Mouse (Mus musculus): ENCODE measurements around the gene Top1. TPM values are rescaled to one million over a fixed set of nuclear protein-coding genes. Genes with fewer than 3 reads are reported as not detected.

Gene Top1
- polyA plus RNA-seq, 1 experiment from 2014 or later: 80.7 TPM

DNA sequence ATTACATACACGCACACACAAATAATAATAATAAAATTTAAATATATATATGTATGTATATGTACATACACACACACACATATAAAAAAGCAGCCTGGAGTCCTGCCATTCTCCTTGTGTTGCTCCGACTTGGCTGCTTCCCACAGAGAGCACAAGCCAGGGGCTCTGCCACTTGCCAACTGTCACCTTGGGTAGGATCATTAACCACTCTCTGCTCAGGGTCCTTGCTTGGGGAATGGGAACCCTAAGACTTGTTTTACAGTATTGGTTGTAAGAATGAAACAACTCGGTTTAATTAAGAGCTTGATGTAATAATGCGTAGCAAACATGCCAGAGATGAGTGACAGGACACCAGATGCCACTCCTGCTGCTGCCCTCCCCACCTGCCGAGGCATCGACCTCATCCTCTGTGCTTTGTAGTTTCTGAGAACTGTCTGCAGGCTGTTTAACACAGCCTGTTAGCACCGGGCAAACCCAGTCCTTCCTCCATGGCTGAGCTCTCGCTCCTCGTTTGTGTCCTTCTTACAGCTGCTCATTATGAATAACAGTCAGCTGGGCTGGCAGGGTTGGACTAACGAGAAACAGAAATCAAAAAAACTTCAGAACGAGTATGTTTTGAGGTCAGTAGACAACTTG lies 95.0 kb downstream of the Top1 start:
- ChIA-PET CTCF (interaction anchor here (0.8 to 1.4 kb wide), 2 partner anchors 10 to 20 kb away, joined by 4 to 5 read pairs; partner anchors contain the start of gene Plcg1), POLR2A (no interaction called here)
- in situ Hi-C loops (cut with MboI; ENCODE audit: low pct_unique_long_range_greater_than_20kb): no loop called here
- DNase-seq (ENCODE audit: low read depth, low spot score) (no peak), ATAC-seq (no peak)
- TF ChIP-seq CTCF (IDR thresholded peaks at IDR 0.05): no peak
- H3K27me3 ChIP-seq: no peaks in the 10 kb centered on the region

- H3K27me3 ChIP-seq: no peaks in the 10 kb centered on the region
- ATAC-seq (no peak), DNase-seq (ENCODE audit: low read depth, low spot score) (no peak)
- no peak for TF ChIP-seq CTCF (IDR thresholded peaks at IDR 0.05)
- CTCF ChIA-PET: no interaction called here
- in situ Hi-C loops (cut with MboI; ENCODE audit: low pct_unique_long_range_greater_than_20kb): no loop called here
- POLR2A ChIA-PET: no interaction called here
Observed at GRCm38 (mm10) chr2:160741580-160741979, 95.9 kb downstream of the Top1 start.

GRCm38 (mm10) chr2:160742161-160742609 lies 96.5 kb downstream of the Top1 start:
- POLR2A ChIA-PET: no interaction called here
- CTCF ChIA-PET: interaction anchor here (2.4 kb wide), 1 partner anchor 139 kb away, joined by 6 read pairs; the partner anchor contains the start of gene Lpin3
- ATAC-seq (no peak), DNase-seq (ENCODE audit: low read depth, low spot score) (no peak)
- in situ Hi-C loops (cut with MboI; ENCODE audit: low pct_unique_long_range_greater_than_20kb): no loop called here
- no peaks in the 10 kb centered on the region for H3K27me3 ChIP-seq
- no peak for TF ChIP-seq CTCF (IDR thresholded peaks at IDR 0.05)

GRCm38 (mm10) chr2:160744040-160744822 lies 98.5 kb downstream of the Top1 start:
- peak; percentile 85 for ATAC-seq
- H3K27me3 ChIP-seq: no peaks in the 10 kb centered on the region
- ChIA-PET POLR2A (no interaction called here), CTCF (interaction anchor here (0.7 to 2.4 kb wide), 19 partner anchors 9 to 166 kb away, joined by 3 to 19 read pairs (median 5); partner anchors contain the start of gene Lpin3)
- in situ Hi-C loops (cut with MboI; ENCODE audit: low pct_unique_long_range_greater_than_20kb): no loop called here
- no peak for TF ChIP-seq CTCF (IDR thresholded peaks at IDR 0.05)
- DNase-seq (ENCODE audit: low read depth, low spot score): no peak

DNA sequence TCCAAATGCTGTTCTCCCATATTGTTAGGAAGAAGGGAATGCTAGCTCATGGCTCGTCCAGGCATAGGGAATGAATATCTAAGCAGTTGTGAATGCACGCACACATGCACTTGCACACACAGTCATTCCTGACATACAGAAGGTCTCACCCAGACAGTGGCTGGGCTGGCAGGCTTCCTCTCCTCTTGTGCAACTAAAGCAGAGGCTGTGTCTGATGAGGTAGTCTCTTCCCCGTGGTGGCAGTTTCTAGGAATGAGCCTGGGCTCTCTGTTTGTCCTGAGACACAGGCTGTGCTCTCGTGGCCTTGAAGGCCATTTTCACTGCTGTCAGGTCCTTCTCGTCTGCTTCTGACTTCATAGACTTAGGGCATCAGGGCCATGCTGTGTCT lies 99.1 kb downstream of the Top1 start:
- no peak for TF ChIP-seq CTCF (IDR thresholded peaks at IDR 0.05)
- no peak for DNase-seq (ENCODE audit: low read depth, low spot score)
- in situ Hi-C loops (cut with MboI; ENCODE audit: low pct_unique_long_range_greater_than_20kb): no loop called here
- POLR2A ChIA-PET: no interaction called here
- ATAC-seq: no peak
- no peaks in the 10 kb centered on the region for H3K27me3 ChIP-seq
- CTCF ChIA-PET: interaction anchor here (0.9 to 2.4 kb wide), 12 partner anchors 10 to 141 kb away, joined by 3 to 19 read pairs (median 7); no protein-coding TSS in a partner anchor

DNA sequence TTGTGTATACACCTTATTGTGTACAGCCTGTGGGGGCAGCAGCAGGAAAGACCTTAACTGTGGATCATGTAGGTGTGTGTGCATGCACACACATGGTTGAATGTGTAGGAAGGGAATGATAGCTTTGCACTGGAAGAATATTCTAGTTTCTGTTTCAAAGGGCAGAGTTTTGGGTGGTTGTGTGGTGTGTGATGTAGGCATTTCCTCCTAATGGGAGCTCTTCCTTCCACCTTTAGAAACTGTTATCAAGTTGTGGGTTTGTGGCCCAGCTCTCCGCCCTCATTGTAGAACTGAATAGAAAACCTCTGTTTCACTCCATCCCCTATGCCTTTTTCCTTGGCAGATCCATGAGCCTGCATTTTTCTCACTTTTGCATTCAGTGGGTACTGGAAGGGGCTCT lies 99.8 kb downstream of the Top1 start:
- TF ChIP-seq CTCF (IDR thresholded peaks at IDR 0.05): no peak
- CTCF ChIA-PET: interaction anchor here (0.9 to 2.4 kb wide), 4 partner anchors 18 to 140 kb away, joined by 3 to 19 read pairs (median 4); no protein-coding TSS in a partner anchor
- H3K27me3 ChIP-seq: no peaks in the 10 kb centered on the region
- POLR2A ChIA-PET: no interaction called here
- in situ Hi-C loops (cut with MboI; ENCODE audit: low pct_unique_long_range_greater_than_20kb): no loop called here
- DNase-seq (ENCODE audit: low read depth, low spot score) (no peak), ATAC-seq (no peak)

- no peaks in the 10 kb centered on the region for H3K27me3 ChIP-seq
- POLR2A ChIA-PET: no interaction called here
- ATAC-seq (no peak), DNase-seq (ENCODE audit: low read depth, low spot score) (no peak)
- TF ChIP-seq CTCF (IDR thresholded peaks at IDR 0.05): no peak
- in situ Hi-C loops (cut with MboI; ENCODE audit: low pct_unique_long_range_greater_than_20kb): no loop called here
- CTCF ChIA-PET: interaction anchor here (0.8 to 1.6 kb wide), 3 partner anchors 8 to 135 kb away, joined by 3 to 4 read pairs (median 4); no protein-coding TSS in a partner anchor
Observed at GRCm38 (mm10) chr2:160746637-160747036, 100.9 kb downstream of the Top1 start.

GRCm38 (mm10) chr2:160747075-160747474 lies 101.4 kb downstream of the Top1 start:
- no peak for ATAC-seq
- in situ Hi-C loops (cut with MboI; ENCODE audit: low pct_unique_long_range_greater_than_20kb): no loop called here
- POLR2A ChIA-PET: no interaction called here

DNA sequence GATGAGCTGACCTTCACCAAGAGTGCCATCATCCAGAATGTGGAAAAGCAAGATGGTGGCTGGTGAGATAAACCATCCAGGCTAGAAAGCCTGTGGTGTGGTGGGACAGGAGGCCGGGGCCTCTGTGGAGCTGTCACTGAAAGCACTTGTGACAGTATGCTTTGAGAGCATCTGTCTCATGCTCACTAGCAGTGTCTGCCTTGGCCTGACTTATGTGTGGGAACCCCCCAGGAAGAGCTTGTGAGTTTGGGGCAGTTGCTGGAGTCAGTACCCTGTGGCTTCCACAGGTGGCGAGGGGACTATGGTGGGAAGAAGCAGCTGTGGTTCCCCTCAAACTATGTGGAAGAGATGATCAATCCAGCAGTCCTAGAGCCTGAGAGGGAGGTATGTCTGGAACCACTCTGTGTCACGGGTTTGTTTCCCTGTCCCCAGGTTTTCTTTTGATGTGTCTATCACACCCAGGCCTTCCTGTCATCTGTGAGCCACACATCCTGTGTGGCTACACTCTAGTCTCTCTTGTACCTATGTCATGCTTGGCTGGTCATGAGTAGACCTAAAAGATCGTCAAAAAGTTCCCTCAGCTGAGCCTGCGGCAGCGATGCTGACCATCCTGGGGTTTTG lies 111.0 kb downstream of the Top1 start:
- H3K27me3 ChIP-seq: no peaks in the 10 kb centered on the region
- no peak for TF ChIP-seq CTCF (IDR thresholded peaks at IDR 0.05)
- in situ Hi-C loops (cut with MboI; ENCODE audit: low pct_unique_long_range_greater_than_20kb): no loop called here
- CTCF ChIA-PET: interaction anchor here (1.3 to 4.1 kb wide), 2 partner anchors 13 to 128 kb away, joined by 5 to 12 read pairs; no protein-coding TSS in a partner anchor
- POLR2A ChIA-PET: interaction anchor here (0.6 kb wide), 1 partner anchor 165 kb away, joined by 4 read pairs; no protein-coding TSS in a partner anchor
- no peak for ATAC-seq
- no peak for DNase-seq (ENCODE audit: low read depth, low spot score)

More at GRCm38 (mm10) chr2:160747075-160747474, 101.4 kb downstream of the Top1 start:
- DNase-seq (ENCODE audit: low read depth, low spot score): no peak
- TF ChIP-seq CTCF (IDR thresholded peaks at IDR 0.05): no peak
- H3K27me3 ChIP-seq: no peaks in the 10 kb centered on the region
- CTCF ChIA-PET: interaction anchor here (1.0 to 1.6 kb wide), 2 partner anchors 38 to 134 kb away, joined by 3 to 4 read pairs; no protein-coding TSS in a partner anchor

GRCm38 (mm10) chr2:160760433-160761184 lies 114.9 kb downstream of the Top1 start:
- H3K27me3 ChIP-seq: no peaks in the 10 kb centered on the region
- no peak for DNase-seq (ENCODE audit: low read depth, low spot score)
- ChIA-PET CTCF (interaction anchor here (0.7 to 3.3 kb wide), 12 partner anchors 12 to 124 kb away, joined by 3 to 25 read pairs (median 4); partner anchors contain the start of gene Lpin3), POLR2A (no interaction called here)
- in situ Hi-C loops (cut with MboI; ENCODE audit: low pct_unique_long_range_greater_than_20kb): no loop called here
- ATAC-seq: no peak
- no peak for TF ChIP-seq CTCF (IDR thresholded peaks at IDR 0.05)

Data from Patski (cell line).